Mouse (Mus musculus) hindbrain, embryonic 13.5 days (tissue): ENCODE results near the gene Depdc1b. TPM values are rescaled to one million over a fixed set of nuclear protein-coding genes. Genes with fewer than 3 reads are reported as not detected.

Source experiments
- ATAC-seq: fragments of 200-750 bp; cut with Nextera tagmentation; 2 replicates; pipeline ENCODE4 v1.8.0; 2017; ENCODE audit warnings: moderate TSS enrichment; ENCODE audit not compliant: low FRiP score
- H3K27ac ChIP-seq: fragments of 300-500 bp; sonication (generic); 2 replicates; pipeline ENCODE4 v1.5.1; 2015; ENCODE audit warnings: inconsistent platforms, mild to moderate bottlenecking, moderate library complexity
- H3K27me3 ChIP-seq: fragments of 300-500 bp; sonication (generic); 2 replicates; pipeline ENCODE4 v1.6.1; 2015; ENCODE audit warnings: mild to moderate bottlenecking, inconsistent platforms
- H3K36me3 ChIP-seq: fragments of 300-500 bp; sonication (generic); 2 replicates; pipeline ENCODE4 v1.6.1; 2015; ENCODE audit warnings: mild to moderate bottlenecking, inconsistent platforms
- H3K4me1 ChIP-seq: fragments of 300-500 bp; sonication (generic); replicated peaks from 2 replicates; pipeline ENCODE4 v1.6.1; 2015; ENCODE audit warnings: inconsistent platforms
- H3K4me2 ChIP-seq: fragments of 300-500 bp; sonication (generic); 2 replicates; pipeline ENCODE4 v1.6.1; 2015; ENCODE audit warnings: inconsistent platforms, mild to moderate bottlenecking, moderate library complexity
- H3K4me3 ChIP-seq: fragments of 300-500 bp; sonication (generic); 2 replicates; pipeline ENCODE4 v1.5.1; 2015; ENCODE audit warnings: mild to moderate bottlenecking, inconsistent platforms
- H3K9ac ChIP-seq: fragments of 300-500 bp; sonication (generic); 2 replicates; pipeline ENCODE4 v1.6.1; 2015; ENCODE audit warnings: mild to moderate bottlenecking, inconsistent platforms
- H3K9me3 ChIP-seq: fragments of 300-500 bp; sonication (generic); 2 replicates; pipeline ENCODE4 v1.6.1; 2016; ENCODE audit warnings: inconsistent platforms
- WGBS: fragments of 180-500 bp; shearing (Covaris S2); methylation state at CpG from one replicate; pipeline ENCODE4 v1.1.7; 2015; 5-methylcytosine and 5-hydroxymethylcytosine counted together
- polyA plus RNA-seq: library from polyadenylated mRNA; unstranded; fragments of >200 nt; fragmentation: Nextera tagmentation; extraction: Ambion mirVana; gene quantifications from 2 replicates; pipeline ENCODE4 v1.2.1, GENCODE M21; 2015

Depdc1b gene
- polyA plus RNA-seq, 1 experiment from 2014 or later = 2.3 TPM

- Histone ChIP-seq H3K36me3 (no peaks in the 10 kb centered on the region), H3K9me3 (no peaks in the 10 kb centered on the region), H3K4me3 (no peak overlapping the region), H3K27ac (no peak overlapping the region), H3K4me2 (no peak overlapping the region), H3K9ac (no peak overlapping the region), H3K27me3 (no peaks in the 10 kb centered on the region), H3K4me1 (no peaks in the 10 kb centered on the region)
- no peak for ATAC-seq
- WGBS = 94% methylated on average over 2 of the region's 2 CpGs
Measured at GRCm38 (mm10) chr13:108322466-108322865, 6.3 kb downstream of the Depdc1b start.

DNA sequence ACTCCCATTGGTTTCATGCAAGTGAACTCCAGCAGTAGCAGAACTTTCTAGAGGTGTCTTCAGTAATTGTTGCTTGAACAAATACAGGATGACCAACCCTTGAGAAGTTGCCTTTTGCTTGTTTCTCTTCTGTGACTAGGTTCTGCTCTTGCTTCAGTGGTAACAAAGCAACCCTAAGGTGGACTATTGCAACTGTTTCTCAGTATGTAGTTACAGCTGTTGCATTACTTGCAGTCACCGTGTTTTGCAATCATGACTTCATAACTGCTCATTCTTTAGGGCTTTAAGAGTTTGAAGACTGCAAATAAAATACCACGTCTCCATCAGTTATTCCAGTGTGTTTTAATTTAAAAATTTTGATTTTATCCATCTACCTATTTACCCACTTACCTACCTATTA lies 7.2 kb downstream of the Depdc1b start:
- Histone ChIP-seq H3K27ac (no peak overlapping the region), H3K27me3 (no peaks in the 10 kb centered on the region), H3K36me3 (no peaks in the 10 kb centered on the region), H3K4me1 (no peaks in the 10 kb centered on the region), H3K9ac (no peak overlapping the region), H3K4me3 (no peak overlapping the region), H3K9me3 (no peaks in the 10 kb centered on the region), H3K4me2 (no peak overlapping the region)
- WGBS = 99% methylated on average over 2 of the region's 2 CpGs
- ATAC-seq = no peak

GRCm38 (mm10) chr13:108323866-108324829 lies 8.0 kb downstream of the Depdc1b start:
- Histone ChIP-seq H3K27me3 (no peaks in the 10 kb centered on the region), H3K4me3 (no peak overlapping the region), H3K4me2 (no peak overlapping the region), H3K9me3 (no peaks in the 10 kb centered on the region), H3K27ac (no peak overlapping the region), H3K9ac (no peak overlapping the region), H3K4me1 (no peaks in the 10 kb centered on the region), H3K36me3 (no peaks in the 10 kb centered on the region)
- ATAC-seq = no peak
- 91% methylated on average over 22 of the region's 22 CpGs for WGBS

DNA sequence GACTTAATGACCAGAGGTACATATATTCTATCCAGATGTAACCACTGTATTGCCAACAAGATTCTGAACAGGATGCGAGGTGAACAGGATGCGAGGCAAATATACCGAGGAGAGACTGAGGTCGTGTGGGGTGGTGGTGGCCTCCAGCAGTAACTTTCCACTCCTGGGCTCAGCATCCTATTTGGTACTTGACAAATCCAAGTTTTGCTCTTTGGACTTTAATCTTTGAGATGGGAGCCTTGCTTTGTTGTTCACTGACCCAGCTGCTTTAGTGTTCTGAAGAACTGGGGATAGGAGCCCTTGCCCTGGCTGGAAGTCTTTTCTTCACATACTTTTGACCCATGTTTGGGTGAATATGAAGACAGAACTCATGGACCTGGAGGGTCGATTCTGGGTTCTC lies 9.7 kb downstream of the Depdc1b start:
- H3K36me3 ChIP-seq = no peaks in the 10 kb centered on the region
- H3K4me1 ChIP-seq = no peaks in the 10 kb centered on the region
- no peaks in the 10 kb centered on the region for H3K9me3 ChIP-seq
- 92% methylated on average over 5 of the region's 5 CpGs for WGBS
- H3K27ac ChIP-seq = no peak overlapping the region
- no peak overlapping the region for H3K4me2 ChIP-seq
- no peak overlapping the region for H3K4me3 ChIP-seq
- no peak for ATAC-seq
- H3K9ac ChIP-seq = no peak overlapping the region
- H3K27me3 ChIP-seq = no peaks in the 10 kb centered on the region

GRCm38 (mm10) chr13:108326351-108326750 lies 10.2 kb downstream of the Depdc1b start:
- Histone ChIP-seq H3K27ac (no peak overlapping the region), H3K4me1 (no peaks in the 10 kb centered on the region), H3K9me3 (no peaks in the 10 kb centered on the region), H3K9ac (no peak overlapping the region), H3K4me2 (no peak overlapping the region), H3K4me3 (no peak overlapping the region), H3K27me3 (no peaks in the 10 kb centered on the region), H3K36me3 (no peaks in the 10 kb centered on the region)
- 95% methylated on average over 10 of the region's 10 CpGs for WGBS
- ATAC-seq = no peak

DNA sequence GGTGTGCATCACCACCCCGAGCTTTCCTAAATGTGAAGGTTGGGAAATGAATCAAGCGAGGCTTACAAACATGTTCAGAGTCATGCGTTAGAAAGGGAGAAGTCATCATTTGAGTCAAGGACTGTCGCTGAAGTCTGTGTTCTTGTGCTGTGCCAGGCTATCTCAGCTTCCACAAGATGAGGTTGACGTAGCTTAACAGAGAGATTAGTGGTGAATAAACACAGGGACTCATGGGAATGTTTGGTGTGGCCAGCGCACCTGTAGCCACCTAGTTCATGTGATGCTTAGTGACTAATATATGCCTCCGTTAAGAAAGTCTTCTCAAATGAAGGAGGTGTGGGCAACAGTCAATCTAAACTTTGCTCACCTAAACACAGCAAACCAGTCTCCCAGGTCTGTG lies 10.9 kb downstream of the Depdc1b start:
- Histone ChIP-seq H3K9ac (no peak overlapping the region), H3K9me3 (no peaks in the 10 kb centered on the region), H3K4me2 (no peak overlapping the region), H3K27ac (no peak overlapping the region), H3K4me3 (no peak overlapping the region), H3K4me1 (no peaks in the 10 kb centered on the region), H3K27me3 (no peaks in the 10 kb centered on the region), H3K36me3 (no peaks in the 10 kb centered on the region)
- no peak for ATAC-seq
- WGBS = 91% methylated on average over 7 of the region's 7 CpGs

DNA sequence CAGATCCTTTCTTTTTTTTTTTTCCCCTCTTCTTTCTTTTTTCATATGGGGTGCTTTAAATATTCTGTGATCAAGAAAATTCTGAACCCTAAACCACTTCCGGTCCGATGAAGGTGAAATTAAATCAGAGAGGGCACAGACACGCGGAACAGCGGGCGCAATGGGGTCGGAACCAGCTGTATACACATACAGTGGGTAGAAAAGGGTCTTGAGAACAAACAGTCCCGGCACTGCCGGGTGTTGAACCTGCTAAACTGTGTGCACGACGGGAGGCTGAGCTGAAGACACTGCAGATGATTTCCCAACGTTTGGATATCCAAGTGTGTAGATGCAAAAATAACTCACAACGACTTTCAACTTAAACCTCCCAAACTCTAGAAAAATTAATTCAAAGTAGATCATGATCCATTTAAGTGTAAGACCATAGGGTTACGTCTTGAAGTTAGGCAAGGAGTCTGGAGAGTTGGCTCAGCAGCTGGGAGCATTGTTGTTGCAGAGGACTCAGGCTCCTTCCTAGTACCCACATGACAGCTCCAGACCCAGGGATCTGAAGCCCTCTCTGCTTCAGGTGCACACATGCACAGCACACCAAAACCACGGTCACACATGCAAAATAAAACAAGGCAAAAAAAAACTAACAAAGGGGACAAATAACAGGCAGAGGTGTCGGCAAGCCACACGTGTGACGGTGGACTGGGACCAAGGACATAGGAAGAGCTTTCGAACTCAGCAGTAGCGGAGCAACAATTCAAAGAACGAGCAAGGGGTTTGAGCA lies 12.5 kb downstream of the Depdc1b start:
- Histone ChIP-seq H3K27me3 (no peaks in the 10 kb centered on the region), H3K27ac (no peak overlapping the region), H3K4me1 (no peaks in the 10 kb centered on the region), H3K4me2 (no peak overlapping the region), H3K9ac (no peak overlapping the region), H3K4me3 (no peak overlapping the region), H3K36me3 (no peaks in the 10 kb centered on the region), H3K9me3 (no peaks in the 10 kb centered on the region)
- ATAC-seq = no peak
- 93% methylated on average over 21 of the region's 21 CpGs for WGBS

DNA sequence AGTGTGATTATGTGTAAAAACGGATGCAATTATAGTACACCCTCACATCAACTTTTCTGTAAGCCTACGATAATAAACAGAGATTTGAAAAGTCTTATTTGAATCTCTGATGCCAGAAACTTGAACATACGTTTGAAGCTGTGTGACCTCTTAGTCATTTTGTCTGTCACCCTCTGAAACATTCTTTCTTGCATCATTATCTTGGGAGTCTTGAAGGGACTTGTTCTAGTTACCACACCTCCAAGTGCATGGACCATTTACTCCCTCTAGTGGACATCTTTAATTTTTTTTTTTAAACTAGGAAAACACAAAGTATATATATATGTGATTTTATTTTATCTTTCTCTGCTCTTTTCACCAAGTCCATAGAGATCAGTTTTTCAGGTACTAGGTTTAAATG lies 13.6 kb downstream of the Depdc1b start:
- Histone ChIP-seq H3K9me3 (no peaks in the 10 kb centered on the region), H3K36me3 (no peaks in the 10 kb centered on the region), H3K4me1 (no peaks in the 10 kb centered on the region), H3K4me2 (no peak overlapping the region), H3K9ac (no peak overlapping the region), H3K27ac (no peak overlapping the region), H3K4me3 (no peak overlapping the region), H3K27me3 (no peaks in the 10 kb centered on the region)
- ATAC-seq = no peak
- 78% methylated on average over 3 of the region's 3 CpGs for WGBS

DNA sequence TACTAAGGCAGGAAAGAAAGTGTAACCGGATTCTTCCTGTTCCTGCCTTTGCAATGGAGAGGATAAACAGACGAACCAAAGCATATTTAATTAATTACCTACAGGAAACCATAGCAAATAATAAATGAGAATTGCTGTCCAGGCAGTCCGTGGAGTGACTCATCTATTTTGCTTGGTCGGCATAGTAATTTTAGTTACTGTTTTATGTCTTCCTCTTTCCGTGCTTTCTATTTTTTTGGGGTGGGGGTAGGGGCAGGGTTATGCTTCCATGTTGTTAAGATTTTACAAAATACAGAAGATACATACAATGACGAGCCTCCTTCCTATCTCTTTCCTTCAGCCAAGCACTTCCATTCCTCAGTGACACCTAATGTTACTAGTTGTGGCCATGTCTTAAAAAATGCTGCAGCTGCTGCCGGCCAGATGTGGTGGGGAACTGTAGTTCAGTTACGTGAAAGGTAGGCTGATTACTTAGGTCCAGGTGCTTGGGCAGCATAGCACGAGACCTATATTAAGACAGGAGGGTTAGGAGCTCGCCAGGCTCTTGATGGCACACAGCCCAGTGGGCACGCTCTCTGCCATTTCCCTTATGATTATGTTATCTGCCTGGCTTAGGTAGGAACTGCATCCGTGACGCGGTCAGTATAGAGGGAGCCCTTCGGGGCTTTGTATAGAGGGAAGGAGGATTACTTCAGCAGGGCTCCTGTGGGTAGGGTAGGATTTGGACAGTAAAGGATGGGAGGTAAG lies 19.3 kb downstream of the Depdc1b start:
- Histone ChIP-seq H3K36me3 (no peaks in the 10 kb centered on the region), H3K27me3 (no peaks in the 10 kb centered on the region), H3K27ac (no peak overlapping the region), H3K4me2 (no peak overlapping the region), H3K4me1 (0 out of 2 replicates have a peak, but pooled peaks cover 4% of the 10 kb centered on the region), H3K9me3 (no peaks in the 10 kb centered on the region), H3K9ac (no peak overlapping the region), H3K4me3 (no peak overlapping the region)
- ATAC-seq = no peak
- 90% methylated on average over 15 of the region's 15 CpGs for WGBS

DNA sequence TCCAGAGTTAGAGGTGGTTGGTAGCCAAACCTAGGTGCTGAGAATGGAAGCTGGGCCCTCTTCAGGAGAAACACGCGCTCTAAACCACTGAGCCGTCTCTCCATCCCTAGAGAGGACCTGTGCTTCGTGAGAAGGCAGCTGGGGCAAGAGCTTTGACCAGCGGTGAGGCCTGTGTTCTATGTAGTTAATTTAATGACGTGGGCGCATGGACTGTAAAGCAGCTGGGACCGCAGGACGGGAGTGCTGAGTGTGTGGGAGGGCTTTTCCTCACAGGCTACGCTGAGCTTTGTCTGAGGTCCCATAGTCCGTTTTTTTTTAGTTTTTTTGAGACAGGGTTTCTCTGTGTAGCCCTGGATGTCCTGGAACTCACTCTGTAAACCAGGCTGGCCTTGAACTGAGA lies 20.1 kb downstream of the Depdc1b start:
- Histone ChIP-seq H3K4me3 (no peak overlapping the region), H3K36me3 (no peaks in the 10 kb centered on the region), H3K9ac (no peak overlapping the region), H3K27me3 (no peaks in the 10 kb centered on the region), H3K9me3 (no peaks in the 10 kb centered on the region), H3K4me2 (no peak overlapping the region), H3K4me1 (0 out of 2 replicates have a peak, but pooled peaks cover 4% of the 10 kb centered on the region), H3K27ac (no peak overlapping the region)
- 84% methylated on average over 11 of the region's 11 CpGs for WGBS
- ATAC-seq = no peak

DNA sequence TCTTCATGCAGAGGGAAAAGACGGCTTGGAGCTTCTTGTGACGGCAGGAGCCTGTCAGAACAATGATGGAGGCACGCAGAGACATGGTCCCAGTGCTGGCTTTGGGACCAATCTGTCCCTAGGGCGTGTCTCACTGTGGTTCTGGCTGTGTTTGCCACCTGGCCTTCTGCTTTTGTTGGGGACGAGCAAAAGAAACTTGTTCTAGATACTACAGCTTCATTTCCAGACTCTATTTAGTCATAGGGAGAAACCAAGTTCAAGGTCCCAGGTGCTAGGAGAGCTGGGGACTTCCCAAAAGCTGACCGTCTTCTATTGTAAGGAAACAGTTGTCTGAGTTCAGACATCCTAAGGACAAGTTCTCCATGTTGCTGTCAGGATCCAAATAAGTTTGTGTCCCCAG lies 21.2 kb downstream of the Depdc1b start:
- 88% methylated on average over 6 of the region's 6 CpGs for WGBS
- no peaks in the 10 kb centered on the region for H3K9me3 ChIP-seq
- H3K4me2 ChIP-seq = no peak overlapping the region
- no peaks in the 10 kb centered on the region for H3K36me3 ChIP-seq
- 0 out of 2 replicates have a peak, but pooled peaks cover 4% of the 10 kb centered on the region for H3K4me1 ChIP-seq
- no peak overlapping the region for H3K4me3 ChIP-seq
- no peak overlapping the region for H3K27ac ChIP-seq
- H3K27me3 ChIP-seq = no peaks in the 10 kb centered on the region
- no peak for ATAC-seq
- no peak overlapping the region for H3K9ac ChIP-seq
